Mouse (Mus musculus) forebrain, embryonic 13.5 days (tissue): Measurements from ENCODE around the gene Dstn. TPM values are rescaled to one million over a fixed set of nuclear protein-coding genes. Genes with fewer than 3 reads are reported as not detected.

ENCODE experiments used
- ATAC-seq: fragments of 200-750 bp; cut with Nextera tagmentation; 2 replicates; pipeline ENCODE4 v1.8.0; 2017
- H3K27ac ChIP-seq: fragments of 300-500 bp; sonication (generic); 2 replicates; pipeline ENCODE4 v1.5.1; 2015; ENCODE audit warnings: inconsistent platforms, mild to moderate bottlenecking, moderate library complexity
- H3K27me3 ChIP-seq: fragments of 300-500 bp; sonication (generic); 2 replicates; pipeline ENCODE4 v1.6.1; 2015; ENCODE audit warnings: mild to moderate bottlenecking, inconsistent platforms
- H3K36me3 ChIP-seq: fragments of 300-500 bp; sonication (generic); 2 replicates; pipeline ENCODE4 v1.6.1; 2015; ENCODE audit warnings: mild to moderate bottlenecking, inconsistent platforms; ENCODE audit not compliant: poor library complexity, severe bottlenecking
- H3K4me1 ChIP-seq: fragments of 300-500 bp; sonication (generic); 2 replicates; pipeline ENCODE4 v1.6.1; 2015; ENCODE audit warnings: inconsistent platforms
- H3K4me2 ChIP-seq: fragments of 300-500 bp; sonication (generic); 2 replicates; pipeline ENCODE4 v1.6.1; 2015; ENCODE audit warnings: inconsistent platforms, mild to moderate bottlenecking, moderate library complexity
- H3K4me3 ChIP-seq: fragments of 300-500 bp; sonication (generic); 2 replicates; pipeline ENCODE4 v1.5.1; 2015; ENCODE audit warnings: mild to moderate bottlenecking, inconsistent platforms
- H3K9ac ChIP-seq: fragments of 300-500 bp; sonication (generic); 2 replicates; pipeline ENCODE4 v1.6.1; 2015; ENCODE audit warnings: mild to moderate bottlenecking, inconsistent platforms
- H3K9me3 ChIP-seq: fragments of 300-500 bp; sonication (generic); replicated peaks from 2 replicates; pipeline ENCODE4 v1.6.1; 2016; ENCODE audit warnings: inconsistent platforms
- WGBS: fragments of 180-500 bp; shearing (Covaris S2); methylation state at CpG from one replicate; pipeline ENCODE4 v1.1.7; 2015; 5-methylcytosine and 5-hydroxymethylcytosine counted together
- polyA plus RNA-seq: library from polyadenylated mRNA; unstranded; fragments of >200 nt; fragmentation: Nextera tagmentation; extraction: Ambion mirVana; gene quantifications from 2 replicates; pipeline ENCODE4 v1.2.1, GENCODE M21; 2015

The Dstn gene
- polyA plus RNA-seq, 1 experiment from 2014 or later = 406 TPM

- 91% methylated on average over 10 of the region's 10 CpGs for WGBS
- H3K27me3 ChIP-seq = no peaks in the 10 kb centered on the region
- H3K27ac ChIP-seq = no peak overlapping the region
Observed at GRCm38 (mm10) chr2:143891302-143892048, 23.6 kb upstream of the Dstn start.

DNA sequence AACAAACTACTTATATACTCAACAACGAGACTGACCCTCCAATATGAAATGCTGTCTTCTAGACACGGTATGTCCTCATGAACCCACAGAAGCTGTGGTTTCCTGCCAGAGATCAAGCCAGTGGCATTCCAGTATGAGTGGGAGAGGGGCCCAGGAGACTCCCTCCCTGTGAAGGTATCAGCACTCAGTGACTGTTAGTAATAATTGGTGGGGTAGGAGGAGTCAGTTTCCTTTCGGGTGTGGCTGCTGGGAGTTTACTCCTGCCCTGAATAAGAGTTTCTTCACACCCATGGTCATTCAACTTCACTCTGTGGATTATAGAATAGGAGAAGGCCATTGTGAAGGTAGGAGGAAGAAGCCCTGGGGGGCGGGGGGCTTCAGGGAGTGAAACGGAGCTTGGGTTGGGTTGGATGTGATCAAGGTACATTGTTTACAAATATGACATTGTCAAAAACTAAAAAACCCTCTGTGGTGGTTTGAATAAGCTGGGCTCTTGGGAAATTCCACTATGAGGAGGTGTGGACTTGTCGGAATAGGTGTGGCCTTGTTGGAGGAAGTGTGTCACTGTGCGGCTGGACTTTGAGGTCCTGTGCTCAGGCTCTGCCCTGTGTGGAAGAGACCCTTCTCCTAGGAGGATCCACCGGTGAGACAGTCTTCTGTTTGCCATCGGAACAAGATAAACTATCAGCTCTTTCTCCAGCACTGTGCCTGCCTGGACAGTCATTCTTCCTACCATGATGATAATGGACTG lies 15.5 kb upstream of the Dstn start:
- no peak for ATAC-seq
- Histone ChIP-seq H3K36me3 (no peaks in the 10 kb centered on the region), H3K4me1 (no peaks in the 10 kb centered on the region), H3K27ac (no peak overlapping the region), H3K4me2 (no peak overlapping the region), H3K9ac (no peak overlapping the region), H3K9me3 (no peaks in the 10 kb centered on the region), H3K27me3 (no peaks in the 10 kb centered on the region), H3K4me3 (no peak overlapping the region)
- WGBS = 92% methylated on average over 9 of the region's 9 CpGs

More at GRCm38 (mm10) chr2:143891302-143892048, 23.6 kb upstream of the Dstn start:
- Histone ChIP-seq H3K4me1 (no peaks in the 10 kb centered on the region), H3K4me2 (no peak overlapping the region), H3K9ac (no peak overlapping the region), H3K36me3 (no peaks in the 10 kb centered on the region), H3K9me3 (no peaks in the 10 kb centered on the region), H3K4me3 (no peak overlapping the region)
- ATAC-seq = no peak

DNA sequence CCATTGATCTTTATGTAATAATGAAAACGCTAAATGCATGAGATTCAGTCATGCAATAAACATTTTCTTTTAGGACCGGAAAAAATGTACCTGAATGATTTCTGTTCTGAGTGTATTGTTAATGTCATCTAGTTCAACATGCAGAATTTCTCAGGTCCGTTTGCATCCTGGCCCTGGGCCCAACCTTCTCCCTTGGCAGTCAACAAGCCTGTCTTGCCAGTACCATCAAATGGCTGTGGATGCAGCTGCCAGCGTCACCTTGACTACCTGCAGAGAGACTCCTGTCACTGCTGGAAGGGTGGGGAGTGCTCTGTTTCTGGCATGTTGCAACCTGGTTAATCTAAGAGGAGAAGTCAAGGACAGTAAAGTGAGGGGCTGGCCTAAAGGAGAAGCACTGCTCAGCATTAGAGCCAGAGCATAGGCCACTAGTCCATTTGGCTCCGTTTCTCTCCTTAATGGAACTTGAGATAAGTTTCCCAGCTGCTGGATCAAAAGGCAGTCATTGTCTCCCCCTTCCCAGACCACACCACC lies 14.2 kb upstream of the Dstn start:
- H3K4me1 ChIP-seq = no peaks in the 10 kb centered on the region
- no peaks in the 10 kb centered on the region for H3K36me3 ChIP-seq
- WGBS = 74% methylated on average over 5 of the region's 5 CpGs
- no peak overlapping the region for H3K4me3 ChIP-seq
- H3K27ac ChIP-seq = no peak overlapping the region
- ATAC-seq = no peak
- H3K4me2 ChIP-seq = no peak overlapping the region
- H3K27me3 ChIP-seq = no peaks in the 10 kb centered on the region
- no peaks in the 10 kb centered on the region for H3K9me3 ChIP-seq
- H3K9ac ChIP-seq = no peak overlapping the region

DNA sequence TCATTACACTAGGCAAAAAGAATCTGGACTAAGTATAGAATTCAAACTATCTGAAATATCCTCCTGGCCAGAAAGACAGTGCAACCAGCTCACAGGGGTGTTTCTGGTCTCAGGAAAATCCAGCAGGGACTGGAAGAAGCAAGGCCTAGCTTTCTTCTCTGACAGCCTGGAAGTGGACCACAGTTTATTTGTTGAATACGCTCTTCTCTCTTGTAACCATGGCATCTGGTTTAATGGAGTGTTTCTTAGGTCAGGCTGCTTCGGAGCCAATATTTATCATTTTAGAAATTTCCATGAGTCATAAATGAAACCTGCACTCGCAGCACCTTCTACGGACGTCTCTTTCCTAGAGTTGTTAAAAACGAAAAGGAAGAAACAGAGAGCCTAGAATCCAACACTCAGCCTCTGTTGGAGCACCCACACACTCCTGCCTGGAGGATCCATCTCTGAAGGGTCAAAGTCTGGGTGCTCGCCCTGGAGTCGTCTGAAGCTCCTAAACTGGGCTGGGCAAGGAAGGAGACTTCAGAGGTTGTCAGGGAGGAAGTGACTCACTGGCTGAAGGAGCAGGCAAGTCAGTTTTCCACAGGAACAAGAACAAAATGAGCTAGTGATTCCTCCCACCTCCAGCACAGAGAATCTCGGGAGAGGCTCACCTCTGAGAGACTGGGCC lies 11.6 kb upstream of the Dstn start:
- WGBS = 87% methylated on average over 9 of the region's 9 CpGs
- Histone ChIP-seq H3K27me3 (no peaks in the 10 kb centered on the region), H3K36me3 (no peaks in the 10 kb centered on the region), H3K9me3 (no peaks in the 10 kb centered on the region), H3K4me2 (no peak overlapping the region), H3K9ac (no peak overlapping the region), H3K27ac (no peak overlapping the region), H3K4me1 (no peaks in the 10 kb centered on the region), H3K4me3 (no peak overlapping the region)
- ATAC-seq = no peak

- Histone ChIP-seq H3K27ac (no peak overlapping the region), H3K9ac (no peak overlapping the region), H3K4me3 (no peak overlapping the region), H3K36me3 (no peaks in the 10 kb centered on the region), H3K4me1 (no peaks in the 10 kb centered on the region), H3K9me3 (no peaks in the 10 kb centered on the region), H3K27me3 (no peaks in the 10 kb centered on the region), H3K4me2 (no peak overlapping the region)
- no peak for ATAC-seq
- whole genome bisulfite sequencing = 85% methylated on average over 5 of the region's 5 CpGs
Observed at GRCm38 (mm10) chr2:143904896-143905295, 10.2 kb upstream of the Dstn start.

- H3K4me2 ChIP-seq = no peak overlapping the region
- no peak overlapping the region for H3K9ac ChIP-seq
- ATAC-seq = no peak
- H3K4me3 ChIP-seq = no peak overlapping the region
- peaks cover 3% of the 10 kb centered on the region; the same call in 1 of the 2 replicates for H3K4me1 ChIP-seq
- no peaks in the 10 kb centered on the region for H3K36me3 ChIP-seq
- no peaks in the 10 kb centered on the region for H3K9me3 ChIP-seq
- H3K27ac ChIP-seq = no peak overlapping the region
- WGBS = 88% methylated on average over 2 of the region's 2 CpGs
- H3K27me3 ChIP-seq = no peaks in the 10 kb centered on the region; the same call in 1 of the 2 replicates
Observed at GRCm38 (mm10) chr2:143909230-143909629, 5.9 kb upstream of the Dstn start.

DNA sequence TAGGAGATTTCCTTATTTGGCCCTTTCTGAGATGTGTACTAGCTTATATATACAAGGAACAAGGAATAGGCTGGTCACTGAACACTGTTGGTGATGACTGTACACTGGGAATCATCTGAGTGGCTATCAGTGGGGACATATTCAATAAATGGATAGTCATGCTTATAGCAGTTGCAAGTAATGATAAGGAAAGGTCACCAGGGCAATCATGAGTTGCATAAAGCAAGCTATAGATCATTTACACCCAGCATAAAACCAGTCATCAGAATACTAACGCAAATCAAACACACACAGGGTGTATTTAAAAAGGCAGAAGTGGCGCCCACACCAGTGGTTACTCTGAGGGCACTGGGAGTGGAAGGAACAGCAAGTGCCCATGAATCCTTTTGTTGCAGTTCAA lies 2.9 kb upstream of the Dstn start:
- H3K36me3 ChIP-seq = no peaks in the 10 kb centered on the region
- no peak overlapping the region for H3K27ac ChIP-seq
- H3K27me3 ChIP-seq = no peaks in the 10 kb centered on the region; the same call in 1 of the 2 replicates
- H3K4me3 ChIP-seq = no peak overlapping the region
- no peak for ATAC-seq
- peaks cover 14% of the 10 kb centered on the region for H3K4me1 ChIP-seq
- H3K9me3 ChIP-seq = no peaks in the 10 kb centered on the region
- H3K9ac ChIP-seq = no peak overlapping the region
- H3K4me2 ChIP-seq = no peak overlapping the region
- 91% methylated on average over 2 of the region's 2 CpGs for WGBS

DNA sequence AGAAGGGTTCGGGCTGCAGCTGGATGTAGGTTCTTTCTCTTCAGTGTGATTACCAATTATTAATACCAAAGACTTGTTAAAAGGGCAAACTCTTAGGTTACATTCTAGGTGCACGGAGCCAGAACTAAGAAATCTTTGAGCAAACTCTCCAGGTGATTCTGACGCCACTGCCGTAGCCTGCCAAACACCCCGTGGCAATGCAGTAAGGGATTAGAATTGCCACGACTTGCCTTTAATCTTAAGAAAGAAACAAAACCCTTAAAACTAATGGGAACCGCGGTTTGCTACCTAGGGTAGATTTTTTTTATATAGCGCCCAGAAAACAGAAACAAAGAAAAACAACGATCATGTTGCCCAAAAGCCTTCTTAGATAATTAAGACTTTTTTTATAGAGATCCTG lies 899 bp upstream of the Dstn start:
- Histone ChIP-seq H3K4me1 (peaks cover 34% of the 10 kb centered on the region), H3K9ac (peak overlapping the region; percentile 91), H3K27ac (peak overlapping the region; percentile 99; the same call in 1 of the 2 replicates), H3K4me3 (peak overlapping the region; percentile 78), H3K36me3 (no peaks in the 10 kb centered on the region), H3K4me2 (peak overlapping the region; percentile 77), H3K27me3 (no peaks in the 10 kb centered on the region; the same call in 1 of the 2 replicates), H3K9me3 (no peaks in the 10 kb centered on the region)
- ATAC-seq = no peak
- WGBS = 5% methylated on average over 10 of the region's 10 CpGs

- WGBS = 0% methylated on average over 32 of the region's 32 CpGs
- peak; percentile 67 for ATAC-seq
- no peaks in the 10 kb centered on the region for H3K36me3 ChIP-seq
- H3K27ac ChIP-seq = peak overlapping the region; percentile 99
- no peaks in the 10 kb centered on the region; the same call in 1 of the 2 replicates for H3K27me3 ChIP-seq
- peak overlapping the region; percentile 91 for H3K9ac ChIP-seq
- no peaks in the 10 kb centered on the region for H3K9me3 ChIP-seq
- peaks cover 41% of the 10 kb centered on the region for H3K4me1 ChIP-seq
- H3K4me3 ChIP-seq = peak overlapping the region; percentile 78
- H3K4me2 ChIP-seq = peak overlapping the region; percentile 77
Observed at GRCm38 (mm10) chr2:143915600-143916135, 548 bp downstream of the Dstn start.

- Histone ChIP-seq H3K4me3 (peak overlapping the region; percentile 78), H3K36me3 (no peaks in the 10 kb centered on the region), H3K4me1 (peaks cover 45% of the 10 kb centered on the region), H3K27ac (peak overlapping the region; percentile 99; the same call in 1 of the 2 replicates), H3K27me3 (no peaks in the 10 kb centered on the region; the same call in 1 of the 2 replicates), H3K9ac (peak overlapping the region; percentile 91), H3K9me3 (no peaks in the 10 kb centered on the region), H3K4me2 (peak overlapping the region; percentile 77)
- no peak for ATAC-seq
- 8% methylated on average over 5 of the region's 5 CpGs for WGBS
Observed at GRCm38 (mm10) chr2:143916229-143916628, 1.1 kb downstream of the Dstn start.

DNA sequence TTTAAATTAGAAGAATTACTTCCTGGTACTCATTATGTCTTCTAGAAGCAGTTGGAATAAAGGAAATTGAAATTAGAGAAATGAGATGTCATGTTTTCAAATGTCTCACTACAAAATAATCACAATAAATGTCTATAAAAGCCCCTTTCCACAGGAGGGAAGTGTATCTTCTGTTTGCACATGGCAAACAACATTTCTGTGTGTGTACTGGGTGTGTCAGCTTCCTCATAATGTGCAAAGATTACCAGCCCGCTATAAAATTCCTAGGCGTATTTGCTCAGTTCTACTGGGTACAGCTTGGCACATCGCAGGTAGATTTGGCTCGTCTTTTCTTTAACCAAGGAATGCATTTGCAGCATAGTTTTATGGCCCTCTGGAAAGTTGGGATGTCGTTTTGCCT lies 2.5 kb downstream of the Dstn start:
- no peak for ATAC-seq
- Histone ChIP-seq H3K27ac (no peak overlapping the region), H3K4me1 (peaks cover 45% of the 10 kb centered on the region), H3K27me3 (no peaks in the 10 kb centered on the region; the same call in 1 of the 2 replicates), H3K4me2 (peak overlapping the region; percentile 77), H3K4me3 (peak overlapping the region; percentile 78; the same call in 1 of the 2 replicates), H3K9ac (no peak overlapping the region), H3K9me3 (no peaks in the 10 kb centered on the region), H3K36me3 (no peaks in the 10 kb centered on the region)
- WGBS = 88% methylated on average over 5 of the region's 5 CpGs
